Mouse (Mus musculus) fibroblast of lung, adult 2 months (primary cell): Measurements from ENCODE around the gene Ctsr.
"Not testable (repeated sequence)": the region's sequence is repeated elsewhere in the genome, so short reads cannot be mapped to it uniquely, and the experiment has no call there.

Experiments used
- DNase-seq: peaks from one replicate; pipeline ENCODE4 v3.0.0-alpha.2; 2011; ENCODE audit warnings: low read depth

Ctsr gene

DNA sequence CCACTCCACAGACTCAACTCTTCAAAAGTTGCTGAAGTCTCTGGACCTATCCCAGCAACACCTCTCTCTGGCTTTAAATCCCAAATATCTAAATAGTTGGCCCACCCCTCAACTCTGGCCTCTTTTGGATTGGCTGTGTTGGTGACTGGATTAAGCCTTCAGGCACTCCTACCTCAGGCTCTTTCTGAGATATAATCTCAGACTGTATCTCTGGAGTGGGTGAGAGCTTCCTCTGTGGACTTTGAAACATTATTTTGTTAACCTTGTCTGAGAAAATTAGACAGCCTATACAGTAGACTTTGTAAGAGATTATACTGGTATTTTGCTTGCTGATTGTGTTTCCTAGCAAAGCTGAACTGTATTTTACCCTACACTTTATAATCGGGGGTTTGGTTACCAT, at the start of gene Ctsr:
Gene Ctsr (minus strand): TSS at position 101 of the 400 bp plus-strand sequence.
- no peak for DNase-seq

DNA sequence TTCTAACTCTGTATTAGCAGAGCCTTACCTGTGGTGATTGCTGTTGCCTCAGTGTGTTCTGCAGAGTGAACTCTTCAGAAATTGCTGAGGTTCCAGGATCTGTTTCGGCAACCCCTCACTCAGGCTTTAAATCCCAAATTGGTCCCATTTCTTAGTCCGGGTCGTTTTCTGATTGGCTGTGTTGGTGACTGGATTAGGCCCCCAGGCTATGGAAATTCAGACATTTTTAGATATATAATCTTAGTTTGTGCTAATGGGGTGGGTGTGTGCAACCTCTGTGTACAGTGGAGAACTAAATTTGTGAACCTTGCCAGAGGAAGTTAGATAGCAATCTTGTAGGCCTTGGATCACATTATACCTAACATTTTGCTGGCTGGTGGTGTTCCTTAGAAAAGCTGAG, 39.3 kb upstream of the Ctsr start, which contains the start of gene Cts6:
Gene Cts6 (minus strand): TSS at position 101 of the 400 bp plus-strand sequence.
- no peak for DNase-seq

DNA sequence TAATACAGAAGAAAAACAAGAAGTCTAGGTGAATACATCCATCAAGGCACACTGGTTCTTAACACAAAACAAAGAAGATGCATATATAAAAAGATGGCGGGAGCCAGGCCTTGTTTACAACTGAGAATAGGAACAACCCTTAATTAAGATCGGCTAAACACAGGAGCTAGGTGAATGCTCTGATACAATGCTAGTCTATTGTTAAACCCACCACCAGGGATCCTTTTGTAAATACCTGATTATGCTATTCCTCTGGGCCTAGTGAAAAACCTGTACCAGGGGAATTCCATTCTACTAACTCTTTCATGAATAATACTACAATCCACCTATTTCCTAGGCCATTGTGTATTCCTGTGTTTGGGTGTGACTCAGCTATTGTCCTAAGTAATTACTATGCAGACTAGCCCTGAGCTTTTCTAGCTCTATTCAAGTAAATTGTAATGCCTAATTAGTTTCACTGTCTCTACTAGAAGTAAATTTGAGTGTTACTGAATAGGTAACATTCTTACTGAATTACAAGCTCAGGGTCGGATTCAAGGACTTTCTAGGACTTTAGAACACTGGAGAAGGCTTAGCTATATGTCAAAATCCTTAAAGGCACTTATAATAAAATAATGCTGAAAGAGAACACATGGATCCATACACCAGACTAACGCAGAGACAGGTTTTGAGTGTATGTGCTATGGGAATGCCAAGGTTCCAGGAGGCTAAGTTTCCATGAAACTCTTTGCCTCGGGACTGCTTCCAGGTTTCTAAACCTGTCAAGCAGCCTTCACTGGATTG, 21.3 kb upstream of the Ctsr start:
- not testable (repeated sequence) for DNase-seq

- DNase-seq = no peak
Observed at GRCm38 (mm10) chr13:61164622-61165021, 566 bp upstream of the Ctsr start.
